Mouse (Mus musculus): Measurements from ENCODE around the gene Hist1h2ab.
"Not testable (repeated sequence)": the region's sequence is repeated elsewhere in the genome, so short reads cannot be mapped to it uniquely, and the experiment has no call there.

The Hist1h2ab gene
- long read RNA-seq, experiment 1: 0 reads
- long read RNA-seq, experiment 2: 0 reads

DNA sequence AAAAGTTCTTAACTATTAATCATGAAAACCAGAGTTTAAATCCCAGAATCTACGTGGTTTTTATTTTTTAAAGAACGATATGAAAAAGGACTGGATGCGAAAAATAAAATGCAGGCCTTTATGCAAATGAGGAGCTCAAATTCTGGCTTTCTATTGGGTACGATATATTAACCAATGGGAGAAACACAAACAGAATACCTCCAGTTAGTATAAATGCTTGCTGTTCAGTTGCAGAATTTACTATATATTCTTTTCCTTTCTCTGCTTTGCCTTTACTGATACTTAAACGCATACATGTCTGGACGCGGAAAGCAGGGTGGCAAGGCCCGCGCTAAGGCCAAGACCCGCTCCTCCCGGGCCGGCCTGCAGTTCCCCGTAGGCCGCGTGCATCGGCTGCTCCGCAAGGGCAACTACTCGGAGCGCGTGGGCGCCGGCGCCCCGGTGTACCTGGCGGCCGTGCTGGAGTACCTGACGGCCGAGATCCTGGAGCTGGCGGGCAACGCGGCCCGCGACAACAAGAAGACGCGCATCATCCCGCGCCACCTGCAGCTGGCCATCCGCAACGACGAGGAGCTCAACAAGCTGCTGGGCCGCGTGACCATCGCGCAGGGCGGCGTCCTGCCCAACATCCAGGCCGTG, at the start of gene Hist1h2ab:
Gene Hist1h2ab, plus strand, starts transcription at position 288 of the 639 bp plus-strand sequence.
- intact Hi-C loops (cut with DNase I): not testable (repeated sequence)

DNA sequence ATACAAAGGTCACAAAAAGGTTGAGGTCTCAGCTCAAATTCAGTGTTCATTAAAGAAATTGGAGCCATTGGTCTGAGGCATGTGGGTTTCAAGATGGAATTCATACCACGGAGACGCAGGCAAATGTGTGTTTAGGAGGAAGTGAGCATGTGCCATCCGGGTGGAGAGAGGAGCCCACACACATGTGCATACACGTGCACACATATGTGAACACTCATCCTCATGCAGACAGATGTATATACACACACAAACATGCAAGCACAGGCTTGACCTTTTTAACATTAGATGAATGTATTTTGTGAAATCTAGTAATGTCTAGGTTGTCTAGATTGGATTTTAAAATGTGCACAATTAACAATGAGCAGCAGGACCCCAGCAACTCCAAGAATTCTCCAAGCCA, 48.7 kb upstream of the Hist1h2ab start:
- intact Hi-C loops (cut with DNase I): no loop called here

DNA sequence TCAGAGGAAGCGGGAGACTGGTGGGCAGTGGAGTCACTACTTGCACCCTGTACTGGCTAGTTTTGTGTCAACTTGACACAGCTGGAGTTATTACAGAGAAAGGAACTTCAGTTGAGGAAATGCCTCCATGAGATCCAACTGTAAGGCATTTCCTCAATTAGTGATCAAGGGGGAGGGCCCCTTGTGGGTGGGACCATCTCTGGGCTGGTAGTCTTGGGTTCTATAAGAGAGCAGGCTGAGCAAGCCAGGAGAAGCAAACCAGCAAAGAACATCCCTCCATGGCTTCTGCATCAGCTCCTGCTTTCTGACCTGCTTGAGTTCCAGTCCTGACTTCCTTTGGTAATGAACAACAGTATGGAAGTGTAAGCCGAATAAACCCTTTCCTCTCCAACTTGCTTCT, 48.1 kb upstream of the Hist1h2ab start:
- intact Hi-C loops (cut with DNase I): not testable (repeated sequence)

GRCm38 (mm10) chr13:23705751-23706356, 45.1 kb upstream of the Hist1h2ab start:
- intact Hi-C loops (cut with DNase I): no loop called here

- intact Hi-C loops (cut with DNase I): no loop called here
Measured at GRCm38 (mm10) chr13:23706771-23707170, 44.2 kb upstream of the Hist1h2ab start.

GRCm38 (mm10) chr13:23708041-23708440, 42.9 kb upstream of the Hist1h2ab start:
- intact Hi-C loops (cut with DNase I): no loop called here

DNA sequence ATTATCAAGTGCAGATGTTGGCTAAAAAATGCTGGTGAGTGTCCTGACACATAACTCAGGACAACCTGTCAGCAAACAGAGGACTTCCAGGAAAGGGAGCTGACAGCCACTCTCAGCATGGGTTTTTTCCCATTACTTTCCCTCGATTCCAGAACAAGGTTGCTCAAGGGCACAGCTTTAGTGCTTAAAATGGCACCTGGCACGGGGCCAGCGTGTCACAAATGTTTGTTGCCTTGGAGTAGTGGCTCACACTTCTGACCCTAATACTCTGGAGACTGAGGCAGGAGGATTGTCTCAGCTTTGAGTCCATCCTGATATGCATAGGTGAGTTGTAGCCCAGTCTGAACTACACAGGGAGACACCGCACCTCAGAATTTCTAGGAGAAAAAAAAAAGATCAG, 42.3 kb upstream of the Hist1h2ab start:
- intact Hi-C loops (cut with DNase I): no loop called here

- intact Hi-C loops (cut with DNase I): no loop called here
Measured at GRCm38 (mm10) chr13:23709714-23710373, 41.1 kb upstream of the Hist1h2ab start.

DNA sequence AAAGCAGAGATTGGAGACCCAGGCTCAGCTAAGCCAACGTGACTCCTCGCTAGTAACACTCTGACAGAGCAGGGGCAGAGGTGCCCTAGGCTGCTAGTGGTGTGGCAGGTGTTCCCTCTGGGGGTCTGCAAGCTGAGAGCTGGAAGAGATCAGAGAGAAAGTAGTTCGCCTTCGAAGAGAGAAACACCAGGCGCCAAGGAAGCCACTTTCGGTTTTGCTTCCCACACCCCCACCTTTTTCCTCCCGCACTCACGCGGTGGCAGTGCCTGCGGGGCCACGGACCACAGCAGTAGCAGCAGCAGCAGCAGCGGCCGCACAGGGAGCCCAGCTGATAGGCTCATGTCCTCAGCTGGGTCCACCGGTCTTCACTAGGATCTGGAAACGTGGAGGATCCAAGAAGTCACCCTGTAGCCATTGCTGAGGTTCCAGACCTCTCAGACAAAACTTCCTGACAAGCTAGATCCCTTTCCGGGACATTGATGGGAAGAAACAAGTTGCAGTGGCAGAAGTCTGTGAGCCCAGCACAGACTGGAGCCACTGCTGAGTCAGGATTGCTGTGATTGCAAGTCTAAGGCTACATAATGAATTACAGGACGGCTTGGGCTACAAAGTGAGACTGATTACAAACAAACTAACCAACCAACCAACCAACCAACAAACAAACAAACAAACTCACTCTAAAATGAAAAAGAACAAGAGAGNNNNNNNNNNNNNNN, 40.4 kb upstream of the Hist1h2ab start, which contains the start of gene Hfe:
Gene Hfe, minus strand, starts transcription at position 481 of the 716 bp plus-strand sequence.
- intact Hi-C loops (cut with DNase I): no loop called here

DNA sequence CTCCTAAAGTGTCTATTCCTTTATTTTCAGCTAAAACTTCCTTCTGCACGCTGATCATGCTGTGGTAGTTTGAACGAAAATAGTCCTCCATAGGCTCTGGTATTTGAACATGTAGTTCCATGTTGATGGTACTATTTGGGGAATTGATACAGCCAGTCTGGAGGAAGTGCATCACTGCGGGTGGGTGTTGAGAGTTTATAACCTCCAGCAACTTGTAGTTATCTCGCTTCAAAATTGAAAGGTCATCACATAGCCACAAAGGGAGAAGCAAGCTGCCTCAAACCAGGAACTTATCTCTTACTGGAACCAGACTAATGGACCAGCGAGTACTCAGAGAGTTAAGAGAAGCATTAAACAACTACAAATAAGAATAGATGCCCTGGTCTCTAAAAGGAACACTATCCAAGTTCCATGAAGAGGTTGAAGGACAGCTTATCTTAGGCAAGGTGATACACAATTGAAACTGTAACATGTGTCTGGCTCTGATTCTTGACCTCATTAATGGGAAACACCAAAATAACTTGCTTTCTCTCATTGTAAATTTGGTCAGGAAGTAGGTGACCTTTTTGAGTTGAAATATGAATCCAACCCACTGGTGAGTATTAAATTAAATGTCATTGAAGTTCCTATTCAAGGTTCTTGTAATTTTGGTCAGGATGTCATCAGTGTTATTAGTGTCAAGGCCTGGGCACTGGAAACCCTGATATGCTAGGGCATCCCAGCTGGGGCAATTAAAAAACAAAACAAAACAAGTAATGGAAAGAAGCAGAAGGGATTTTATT, 34.5 kb upstream of the Hist1h2ab start:
- intact Hi-C loops (cut with DNase I): no loop called here

GRCm38 (mm10) chr13:23717176-23717575, 33.8 kb upstream of the Hist1h2ab start:
- intact Hi-C loops (cut with DNase I): no loop called here

GRCm38 (mm10) chr13:23717593-23718245, 33.2 kb upstream of the Hist1h2ab start:
- intact Hi-C loops (cut with DNase I): not testable (repeated sequence)

DNA sequence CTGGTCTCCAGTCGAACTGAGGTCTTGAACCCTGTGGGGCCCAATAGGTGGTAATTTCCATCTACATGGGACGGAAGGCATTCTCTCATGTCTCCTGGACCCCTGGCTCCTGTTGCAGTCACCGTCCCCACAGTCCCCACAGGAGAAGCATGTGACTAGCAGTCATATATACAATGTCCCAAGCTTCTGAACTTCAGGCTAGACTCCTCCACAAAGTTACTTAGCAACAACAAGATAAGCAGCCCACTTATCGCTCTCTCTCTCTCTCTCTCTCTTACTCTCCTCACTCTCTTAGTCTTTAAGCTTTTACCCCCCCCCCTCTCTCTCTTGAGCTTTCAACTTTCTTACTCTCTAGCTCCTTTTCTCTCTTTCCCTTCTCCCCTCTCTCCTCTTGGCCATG, 26.7 kb upstream of the Hist1h2ab start:
- intact Hi-C loops (cut with DNase I): no loop called here

DNA sequence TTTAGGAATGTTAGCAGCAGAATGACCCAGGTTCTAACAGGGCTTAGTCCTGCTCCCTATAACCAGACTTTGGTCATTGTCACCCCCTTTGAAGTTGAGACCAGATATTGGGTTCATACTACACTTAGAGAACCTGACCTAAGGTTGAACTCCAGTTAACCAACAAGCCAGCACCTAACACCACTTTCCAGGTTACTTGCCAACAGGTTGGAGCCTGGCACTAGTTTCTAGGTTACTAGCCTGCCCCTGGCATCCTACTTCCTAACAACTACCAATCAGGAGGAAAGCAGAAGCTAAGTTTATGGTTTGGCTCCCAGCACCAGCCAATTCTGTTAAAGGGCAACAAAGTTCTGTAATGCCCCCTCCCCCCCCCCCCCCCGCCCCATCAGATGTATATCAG, 25.7 kb upstream of the Hist1h2ab start:
- intact Hi-C loops (cut with DNase I): no loop called here

GRCm38 (mm10) chr13:23728472-23729191, 22.3 kb upstream of the Hist1h2ab start:
- intact Hi-C loops (cut with DNase I): no loop called here

- intact Hi-C loops (cut with DNase I): no loop called here
Measured at GRCm38 (mm10) chr13:23729192-23729525, 21.8 kb upstream of the Hist1h2ab start.

- intact Hi-C loops (cut with DNase I): loop anchor here (10.0 kb wide), 1 partner anchor 45 kb away; the partner anchor contains the start of genes Hist1h2ac and Hist1h2bc
Measured at GRCm38 (mm10) chr13:23729706-23730105, 21.2 kb upstream of the Hist1h2ab start.

GRCm38 (mm10) chr13:23730479-23730878, 20.4 kb upstream of the Hist1h2ab start:
- intact Hi-C loops (cut with DNase I): loop anchor here (10.0 kb wide), 1 partner anchor 46 kb away; the partner anchor contains the start of genes Hist1h2ac and Hist1h2bc

DNA sequence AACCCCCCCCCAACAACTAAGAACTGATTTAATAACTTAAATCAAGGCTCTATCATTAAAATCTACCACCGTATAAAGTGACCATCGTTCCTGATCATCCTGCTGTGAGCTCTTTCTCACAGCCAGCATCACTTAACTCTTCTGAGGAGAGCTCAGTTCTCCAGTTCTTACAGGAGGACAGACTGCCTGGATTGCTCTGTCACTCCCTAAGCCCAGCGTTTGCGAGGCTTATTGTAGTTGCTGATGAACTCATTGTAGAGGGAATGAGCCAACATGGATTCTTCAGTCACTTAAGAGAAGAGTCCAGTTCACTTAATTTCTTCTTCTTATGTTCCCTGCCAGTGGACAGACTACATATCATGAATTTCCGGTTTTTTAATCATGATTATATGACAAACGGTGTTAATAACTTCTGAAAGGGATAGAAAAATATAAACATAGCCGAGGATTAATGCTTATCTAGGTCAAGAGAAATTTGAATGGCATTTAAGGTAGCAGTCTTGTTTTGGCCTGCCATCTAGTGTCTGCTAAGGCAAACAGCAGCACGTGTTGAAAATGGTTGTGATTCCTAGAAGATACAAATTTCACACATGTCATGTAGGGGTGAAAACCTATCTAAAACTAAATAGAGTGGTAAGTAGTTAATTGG, 18.6 kb upstream of the Hist1h2ab start:
- intact Hi-C loops (cut with DNase I): loop anchor here (10.0 kb wide), 1 partner anchor 47 kb away; the partner anchor contains the start of genes Hist1h2ac and Hist1h2bc
